ENCODE assay signal across 8 mouse cellular contexts in genomic region chr2:18027448-18028139, GRCm38 (mm10). TPM values are rescaled to one million over a fixed set of nuclear protein-coding genes. Genes with fewer than 3 reads are reported as not detected.
A peak's percentile ranks its signal among the peaks of the same experiment; 100 is the strongest.
DNase-seq lines count a peak whose midpoint lies in the region; ATAC-seq and TF ChIP-seq lines count a peak whose summit lies in the region.

No protein-coding gene starts in this region.

- no peaks in the 10 kb centered on the region for H3K36me3 ChIP-seq in forebrain, embryonic 11.5 days (ENCODE audit: control insufficient read depth, insufficient read depth, low read length)
- no peaks in the 10 kb centered on the region for H3K36me3 ChIP-seq in heart, postnatal 0 days (replicated peaks; ENCODE audit: control insufficient read depth, insufficient read depth, low read length)
- H3K36me3 ChIP-seq in liver, embryonic 16.5 days (ENCODE audit: control insufficient read depth, insufficient read depth), result no peaks in the 10 kb centered on the region
- H3K36me3 ChIP-seq in neural tube, embryonic 13.5 days, result no peaks in the 10 kb centered on the region
- H3K36me3 ChIP-seq in testis, adult 2 months (ENCODE audit: control insufficient read depth, insufficient read depth, low read length), result no peaks in the 10 kb centered on the region

- peak; percentile 93 for TF ChIP-seq CTCF in heart, postnatal 0 days (IDR thresholded peaks at IDR 0.05; ENCODE audit: low read depth)
- TF ChIP-seq CTCF in testis, adult 2 months (IDR thresholded peaks at IDR 0.05; ENCODE audit: control insufficient read depth, insufficient read depth, insufficient replicate concordance, low read depth, low read length), result peak; percentile 89

- peak overlapping the region; percentile 100 for H3K27ac ChIP-seq in forebrain, embryonic 11.5 days (ENCODE audit: low read depth, low read length)
- H3K27ac ChIP-seq in heart, postnatal 0 days (ENCODE audit: low read depth), result peak overlapping the region; percentile 99
- H3K27ac ChIP-seq in liver, embryonic 16.5 days (ENCODE audit: low read length), result peak overlapping the region; percentile 71
- H3K27ac ChIP-seq in neural tube, embryonic 13.5 days (replicated peaks), result peak overlapping the region; percentile 99
- H3K27ac ChIP-seq in testis, adult 2 months (ENCODE audit: control insufficient read depth, insufficient read depth, low read depth, low read length), result peak overlapping the region; percentile 69

- under 1% methylated on average over 44 of the region's 44 CpGs for WGBS in forebrain, embryonic 11.5 days
- WGBS in heart, postnatal 0 days, result 1% methylated on average over 43 of the region's 44 CpGs
- WGBS in liver, embryonic 16.5 days (ENCODE audit: insufficient replicate concordance), result 0% methylated on average over 44 of the region's 44 CpGs
- under 1% methylated on average over 42 of the region's 44 CpGs for WGBS in neural tube, embryonic 13.5 days

- H3K4me3 ChIP-seq in forebrain, embryonic 11.5 days (ENCODE audit: low read depth, low read length), result peak overlapping the region; percentile 64
- peak overlapping the region; percentile 71 for H3K4me3 ChIP-seq in heart, postnatal 0 days (ENCODE audit: low read depth, low read length)
- H3K4me3 ChIP-seq in liver, embryonic 16.5 days (ENCODE audit: low read depth, low read length), result peak overlapping the region; percentile 66
- peak overlapping the region; percentile 67 for H3K4me3 ChIP-seq in neural tube, embryonic 13.5 days
- H3K4me3 ChIP-seq in testis, adult 2 months (ENCODE audit: control insufficient read depth, low read depth, low read length), result peak overlapping the region; percentile 84

- H3K9me3 ChIP-seq in forebrain, embryonic 11.5 days (ENCODE audit: control insufficient read depth, low read length), result no peaks in the 10 kb centered on the region
- H3K9me3 ChIP-seq in heart, postnatal 0 days (replicated peaks; ENCODE audit: control insufficient read depth, low read length), result no peaks in the 10 kb centered on the region
- no peaks in the 10 kb centered on the region for H3K9me3 ChIP-seq in liver, embryonic 16.5 days (replicated peaks; ENCODE audit: control insufficient read depth, low read length)
- no peaks in the 10 kb centered on the region for H3K9me3 ChIP-seq in neural tube, embryonic 13.5 days

- TF ChIP-seq EP300 in heart, postnatal 0 days (IDR thresholded peaks at IDR 0.05; ENCODE audit: low read depth), result peak; percentile 88; the same call in 1 of the 2 replicates

- peak; percentile 86 for ATAC-seq in forebrain, embryonic 11.5 days (replicated peaks; ENCODE audit: low FRiP score)
- ATAC-seq in heart, postnatal 0 days (ENCODE audit: insufficient read depth, low read depth), result peak; percentile 86
- ATAC-seq in liver, embryonic 16.5 days (ENCODE audit: low read depth), result peak; percentile 82
- ATAC-seq in neural tube, embryonic 13.5 days (ENCODE audit: low read depth), result peak; percentile 84

- TF ChIP-seq POLR2A in testis, adult 2 months (IDR thresholded peaks at IDR 0.05; ENCODE audit: control insufficient read depth, low read depth, low read length), result no peak

- peak overlapping the region; percentile 99 for H3K9ac ChIP-seq in forebrain, embryonic 11.5 days (ENCODE audit: low read length)
- peak overlapping the region; percentile 85 for H3K9ac ChIP-seq in heart, postnatal 0 days (replicated peaks; ENCODE audit: low read depth, low read length)
- peak overlapping the region; percentile 61 for H3K9ac ChIP-seq in liver, embryonic 16.5 days (ENCODE audit: low read depth, low read length)
- peak overlapping the region; percentile 94 for H3K9ac ChIP-seq in neural tube, embryonic 13.5 days

- H3K4me1 ChIP-seq in forebrain, embryonic 11.5 days (replicated peaks; ENCODE audit: control insufficient read depth, insufficient read depth, low read length), result peaks cover 13% of the 10 kb centered on the region; the same call in 1 of the 2 replicates
- peaks cover 5% of the 10 kb centered on the region; the same call in 1 of the 2 replicates for H3K4me1 ChIP-seq in heart, postnatal 0 days (ENCODE audit: control insufficient read depth, insufficient read depth)
- peaks cover 28% of the 10 kb centered on the region for H3K4me1 ChIP-seq in liver, embryonic 16.5 days (ENCODE audit: control insufficient read depth, low read depth, low read length)
- peaks cover 56% of the 10 kb centered on the region for H3K4me1 ChIP-seq in neural tube, embryonic 13.5 days (replicated peaks)
- peaks cover 16% of the 10 kb centered on the region for H3K4me1 ChIP-seq in testis, adult 2 months (ENCODE audit: control insufficient read depth, insufficient read depth, low read length)

- DNase-seq in CD8-positive naive resting alpha-beta T cell, adult 2 months (ENCODE audit: low read depth in 2 of 2, low spot score in 2 of 2), result peak; percentile 90 to 93
- DNase-seq in c-Kit-positive CD71-negative TER-119-negative erythroid progenitor cells, embryonic 14.5 days (ENCODE audit: low read depth), result peak; percentile 95
- peak; percentile 98 for DNase-seq in forebrain, embryonic 11.5 days (ENCODE audit: low spot score)
- peak; percentile 96 for DNase-seq in heart, postnatal 0 days (ENCODE audit: low spot score)
- peak; percentile 97 to 98 for DNase-seq in kidney, postnatal 4 days

- no peaks in the 10 kb centered on the region for H3K27me3 ChIP-seq in forebrain, embryonic 11.5 days (ENCODE audit: control insufficient read depth, insufficient read depth, low read length)
- H3K27me3 ChIP-seq in heart, postnatal 0 days (ENCODE audit: control insufficient read depth, insufficient read depth, low read length), result no peaks in the 10 kb centered on the region
- peaks cover 72% of the 10 kb centered on the region for H3K27me3 ChIP-seq in liver, embryonic 16.5 days (ENCODE audit: control insufficient read depth, insufficient read depth, low read depth, low read length)
- no peaks in the 10 kb centered on the region for H3K27me3 ChIP-seq in neural tube, embryonic 13.5 days
- H3K27me3 ChIP-seq in testis, adult 2 months (ENCODE audit: control insufficient read depth, insufficient read depth, low read length), result no peaks in the 10 kb centered on the region; the same call in 1 of the 2 replicates

- peak overlapping the region; percentile 93 for H3K4me2 ChIP-seq in forebrain, embryonic 11.5 days (ENCODE audit: low read depth, low read length, severe bottlenecking)
- H3K4me2 ChIP-seq in heart, postnatal 0 days (ENCODE audit: low read depth, low read length), result peak overlapping the region; percentile 98
- peak overlapping the region; percentile 83 for H3K4me2 ChIP-seq in liver, embryonic 16.5 days (ENCODE audit: low read depth, low read length)
- H3K4me2 ChIP-seq in neural tube, embryonic 13.5 days, result peak overlapping the region; percentile 98

RNA-seq across cellular contexts. Expression of gene A930004D18Rik, which starts 9.9 kb away (rescaled TPM):
- 12.2 and 15.4 TPM in 2 replicates for polyA plus RNA-seq in forebrain, embryonic 11.5 days (2014; fragmentation: Nextera tagmentation; extraction: Ambion mirVana)
- 3.5 and 7.8 TPM in 2 replicates for total RNA-seq in heart, postnatal 0 days (2014; rRNA removed; ENCODE audit: low replicate concordance)
- 6.9 and 8.4 TPM in 2 replicates for polyA plus RNA-seq in heart, postnatal 0 days (2015; fragmentation: Nextera tagmentation; extraction: Ambion mirVana)
- 1.3 and 1.4 TPM in 2 replicates for polyA plus RNA-seq in liver, embryonic 16.5 days (2015; fragmentation: Nextera tagmentation; extraction: Ambion mirVana)
- polyA plus RNA-seq in neural tube, embryonic 13.5 days (2015; fragmentation: Nextera tagmentation; extraction: Ambion mirVana), result 8.8 and 12.3 TPM in 2 replicates
- polyA plus RNA-seq in testis, adult 2 months (2012; rRNA removed), result 0.07 and 0.29 TPM in 2 replicates

RNA-seq across cellular contexts. Expression of gene Skida1, which starts 21.3 kb away (rescaled TPM):
- polyA plus RNA-seq in forebrain, embryonic 11.5 days (2014; fragmentation: Nextera tagmentation; extraction: Ambion mirVana), result 20.2 and 23.3 TPM in 2 replicates
- 4.4 and 7.1 TPM in 2 replicates for total RNA-seq in heart, postnatal 0 days (2014; rRNA removed; ENCODE audit: low replicate concordance)
- 2.2 and 2.4 TPM in 2 replicates for polyA plus RNA-seq in heart, postnatal 0 days (2015; fragmentation: Nextera tagmentation; extraction: Ambion mirVana)
- polyA plus RNA-seq in liver, embryonic 16.5 days (2015; fragmentation: Nextera tagmentation; extraction: Ambion mirVana), result 0.28 and 0.38 TPM in 2 replicates
- polyA plus RNA-seq in neural tube, embryonic 13.5 days (2015; fragmentation: Nextera tagmentation; extraction: Ambion mirVana), result 8.2 and 9.2 TPM in 2 replicates
- 0.06 and 0.23 TPM in 2 replicates for polyA plus RNA-seq in testis, adult 2 months (2012; rRNA removed)

RNA-seq across cellular contexts. Expression of gene Mllt10, which starts 27.4 kb away (rescaled TPM):
- 52.9 and 54.2 TPM in 2 replicates for polyA plus RNA-seq in forebrain, embryonic 11.5 days (2014; fragmentation: Nextera tagmentation; extraction: Ambion mirVana)
- 14.8 and 25.6 TPM in 2 replicates for total RNA-seq in heart, postnatal 0 days (2014; rRNA removed; ENCODE audit: low replicate concordance)
- polyA plus RNA-seq in heart, postnatal 0 days (2015; fragmentation: Nextera tagmentation; extraction: Ambion mirVana), result 22.1 and 24.8 TPM in 2 replicates
- polyA plus RNA-seq in liver, embryonic 16.5 days (2015; fragmentation: Nextera tagmentation; extraction: Ambion mirVana), result 23.8 and 24.3 TPM in 2 replicates
- polyA plus RNA-seq in neural tube, embryonic 13.5 days (2015; fragmentation: Nextera tagmentation; extraction: Ambion mirVana), result 62.3 and 63.1 TPM in 2 replicates
- 155 and 165 TPM in 2 replicates for polyA plus RNA-seq in testis, adult 2 months (2012; rRNA removed)

RNA-seq across cellular contexts. Expression of gene H2al2a, which starts 30.8 kb away (rescaled TPM):
- polyA plus RNA-seq in forebrain, embryonic 11.5 days (2014; fragmentation: Nextera tagmentation; extraction: Ambion mirVana), result not detected in 2 replicates
- total RNA-seq in heart, postnatal 0 days (2014; rRNA removed; ENCODE audit: low replicate concordance), result not detected in 2 replicates
- not detected in 2 replicates for polyA plus RNA-seq in heart, postnatal 0 days (2015; fragmentation: Nextera tagmentation; extraction: Ambion mirVana)
- not detected in 2 replicates for polyA plus RNA-seq in liver, embryonic 16.5 days (2015; fragmentation: Nextera tagmentation; extraction: Ambion mirVana)
- not detected in 2 replicates for polyA plus RNA-seq in neural tube, embryonic 13.5 days (2015; fragmentation: Nextera tagmentation; extraction: Ambion mirVana)
- 553 and 559 TPM in 2 replicates for polyA plus RNA-seq in testis, adult 2 months (2012; rRNA removed)

Comparison
In these comparisons a context has a peak if more than half of its experiments do, and no peak if none do; other contexts are left out.
1. Peak in every context shown above with its lines: DNase-seq, ATAC-seq, H3K4me3 ChIP-seq and H3K27ac ChIP-seq.